Mouse (Mus musculus): ENCODE data around the gene Hic2.

DNA sequence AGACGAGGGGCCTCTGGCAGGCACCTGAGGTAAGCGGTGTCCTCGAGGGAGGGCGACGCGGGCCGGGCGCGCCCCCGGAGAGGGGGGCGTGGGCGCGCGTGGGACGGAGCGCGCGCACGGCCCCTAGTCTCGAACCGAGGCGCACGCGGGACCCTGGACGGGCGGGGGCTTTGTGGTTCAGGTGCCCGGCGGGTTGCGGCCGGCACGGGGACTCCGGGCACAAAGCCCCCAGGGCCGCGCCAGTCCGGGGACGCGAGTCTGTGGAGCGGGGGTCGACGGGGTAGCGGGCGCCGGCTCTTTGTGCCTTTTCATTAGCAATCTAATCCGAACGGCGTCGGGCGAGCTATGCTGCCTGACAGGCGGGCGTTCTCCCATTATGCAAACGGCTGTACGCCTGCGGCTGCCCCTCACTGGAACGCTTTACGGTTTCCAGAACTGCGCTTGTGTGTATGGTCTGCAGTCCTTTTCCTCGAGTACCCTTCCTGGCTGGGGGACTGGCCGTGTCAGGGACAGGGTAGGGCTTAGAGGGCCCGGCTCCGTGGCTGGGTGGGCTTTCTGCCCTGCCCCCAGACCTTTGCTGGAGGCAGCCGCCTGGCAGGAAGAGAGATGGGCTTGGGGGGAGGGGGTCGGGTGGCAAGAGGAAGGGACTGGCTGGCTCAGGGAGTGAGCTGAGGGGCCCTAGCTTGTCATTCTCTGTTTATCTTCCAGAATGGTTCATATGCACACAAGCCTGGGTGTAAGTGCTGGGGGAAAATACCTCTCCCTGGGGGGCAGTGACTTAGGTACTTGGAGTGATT lies 528 bp downstream of the Hic2 start:
- TF ChIP-seq POLR2A (IDR thresholded peaks at IDR 0.05; ENCODE audit: low read depth, low read length) (no peak), CTCF (IDR thresholded peaks at IDR 0.05; ENCODE audit: extremely low read depth, insufficient read length, insufficient replicate concordance, low read depth, low read length) (no peak)
